Mouse (Mus musculus): ENCODE results near the gene Vwa3a. TPM values are rescaled to one million over a fixed set of nuclear protein-coding genes. Genes with fewer than 3 reads are reported as not detected.
A peak's percentile ranks its signal among the peaks of the same experiment; 100 is the strongest.

The Vwa3a gene
- total RNA-seq, 2 experiments from 2014 or later = 14.8 to 17.6 TPM

DNA sequence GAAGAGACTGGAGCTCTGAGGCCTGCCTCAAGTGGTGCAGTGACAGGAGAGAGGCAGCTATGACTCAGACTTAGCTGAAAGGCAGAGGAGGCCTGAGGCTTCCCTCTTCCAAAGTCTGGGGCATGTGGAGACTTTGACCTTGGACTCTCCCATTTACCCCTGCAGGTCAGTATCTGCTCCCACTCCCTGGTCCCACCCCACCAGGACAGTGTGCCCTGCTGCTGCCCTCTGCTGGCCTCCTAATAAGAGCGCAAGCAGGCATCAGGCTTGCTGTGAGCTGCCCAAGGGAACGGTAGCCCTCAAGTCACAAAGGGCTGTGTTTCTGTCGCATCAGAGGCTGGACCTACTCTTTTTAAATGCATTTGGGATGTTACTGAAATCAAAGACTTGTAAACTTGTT is 87.3 kb downstream of the Vwa3a start:
- intact Hi-C loops (cut with DNase I) = loop anchor here (10.0 kb wide), 1 partner anchor 192 kb away; the partner anchor contains the start of gene Uqcrc2
- DNase-seq (ENCODE audit: extremely low spot score in 1 of 2, low spot score in 2 of 2) = peak in 1 of 2 experiments; percentile 67

DNA sequence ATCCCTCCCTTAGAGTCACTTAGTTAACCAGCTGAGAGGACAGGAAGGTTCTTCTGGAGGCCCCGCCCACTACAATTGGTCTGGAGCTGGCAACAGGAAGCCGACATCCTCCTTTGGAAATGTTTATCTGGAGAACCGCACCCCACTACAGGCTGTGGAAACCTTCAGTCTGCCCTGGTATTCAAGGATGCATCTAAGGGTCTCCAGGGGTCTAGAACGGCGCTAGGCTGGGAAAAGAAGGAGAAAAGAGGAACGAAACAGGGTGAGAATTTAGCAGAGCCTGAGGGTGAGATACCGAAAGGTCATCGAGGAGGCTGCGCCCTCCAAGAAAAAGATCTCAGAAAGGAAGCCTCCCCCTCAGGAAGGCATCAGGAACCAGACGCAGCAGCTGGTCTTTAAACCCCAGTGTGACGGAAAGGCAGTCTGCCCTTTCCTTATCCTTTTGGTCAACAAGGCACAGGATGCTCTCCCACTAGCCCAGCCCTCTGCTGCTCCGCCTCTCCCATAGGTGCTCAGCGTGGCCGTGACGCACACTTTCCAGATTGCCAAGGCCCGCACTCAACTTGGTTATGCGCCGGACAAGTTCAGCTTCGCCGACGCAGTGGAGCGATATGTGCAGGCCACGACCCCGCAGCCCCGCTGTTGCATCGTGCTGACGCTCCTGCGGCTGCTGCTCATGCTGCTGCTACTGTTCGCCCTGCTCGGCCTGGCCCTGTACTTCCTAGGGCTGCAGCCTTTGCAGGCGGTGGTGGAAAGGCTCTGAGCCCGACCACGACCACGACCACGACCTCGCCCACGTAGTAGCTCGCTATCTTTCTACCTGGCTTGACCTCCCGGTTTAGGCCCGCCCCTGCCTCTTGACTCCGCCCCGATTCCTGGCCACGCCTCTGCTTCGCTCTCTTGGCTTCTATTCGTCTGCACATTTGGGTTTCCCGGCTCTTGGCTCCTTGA is 91.6 kb downstream of the Vwa3a start:
- peak in 1 of 2 experiments; percentile 83 for DNase-seq (ENCODE audit: extremely low spot score in 1 of 2, low spot score in 2 of 2)

DNA sequence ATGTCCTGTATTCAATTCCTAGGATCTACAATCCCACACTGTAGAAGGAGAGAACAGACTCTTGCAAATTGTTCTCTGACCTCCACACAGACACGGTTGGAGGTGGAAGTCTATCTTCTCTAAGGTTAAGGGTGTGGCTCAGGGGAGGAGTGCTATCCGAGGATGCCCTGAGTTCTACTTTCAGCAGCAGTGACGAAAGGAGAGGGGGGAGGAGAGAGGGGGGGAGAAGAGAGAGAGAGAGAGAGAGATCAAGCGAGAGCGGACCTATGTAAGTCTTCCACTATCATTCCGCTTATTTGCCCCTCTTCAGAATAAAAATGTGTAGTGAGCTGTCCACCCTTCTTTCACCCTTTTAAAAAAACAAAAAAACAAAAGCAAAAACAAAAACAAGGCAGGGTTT is 95.3 kb downstream of the Vwa3a start:
- no peak for DNase-seq (ENCODE audit: extremely low spot score in 1 of 2, low spot score in 2 of 2)
- intact Hi-C loops (cut with DNase I) = loop anchor here (2.0 to 10.0 kb wide), 2 partner anchors 82 to 290 kb away; partner anchors contain the start of gene Polr3e

More for the DNA sequence above, 91.6 kb downstream of the Vwa3a start:
- intact Hi-C loops (cut with DNase I) = loop anchor here (10.0 kb wide), 1 partner anchor 294 kb away; no protein-coding TSS in a partner anchor

DNA sequence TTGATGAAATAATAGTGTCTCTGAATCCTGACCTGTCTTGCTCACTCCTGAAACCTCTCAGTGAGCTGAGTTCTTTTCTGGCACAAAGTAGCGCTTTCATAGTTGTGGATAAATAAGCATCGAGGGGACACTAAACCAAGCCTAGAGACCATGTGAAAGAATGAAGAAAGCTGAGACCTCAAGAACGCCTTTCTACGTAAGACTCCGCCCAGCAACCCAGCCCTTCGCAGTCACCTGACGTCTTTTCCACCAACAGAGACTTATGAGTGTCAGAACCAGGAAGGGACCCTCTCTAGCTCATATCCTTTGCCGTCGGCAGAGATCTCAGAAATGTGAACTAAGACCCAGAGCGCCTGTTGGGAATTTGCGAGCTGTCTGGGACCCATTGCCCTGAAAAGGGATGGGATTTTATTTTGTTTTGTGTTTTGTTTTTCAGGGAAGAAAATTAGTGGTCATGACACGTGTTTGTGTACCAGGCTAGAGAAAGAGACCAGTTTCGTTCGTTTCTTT is 95.8 kb downstream of the Vwa3a start:
- intact Hi-C loops (cut with DNase I) = loop anchor here (2.0 to 10.0 kb wide), 2 partner anchors 82 to 290 kb away; partner anchors contain the start of gene Polr3e
- DNase-seq (ENCODE audit: extremely low spot score in 1 of 2, low spot score in 2 of 2) = peak; percentile 67 to 76

DNA sequence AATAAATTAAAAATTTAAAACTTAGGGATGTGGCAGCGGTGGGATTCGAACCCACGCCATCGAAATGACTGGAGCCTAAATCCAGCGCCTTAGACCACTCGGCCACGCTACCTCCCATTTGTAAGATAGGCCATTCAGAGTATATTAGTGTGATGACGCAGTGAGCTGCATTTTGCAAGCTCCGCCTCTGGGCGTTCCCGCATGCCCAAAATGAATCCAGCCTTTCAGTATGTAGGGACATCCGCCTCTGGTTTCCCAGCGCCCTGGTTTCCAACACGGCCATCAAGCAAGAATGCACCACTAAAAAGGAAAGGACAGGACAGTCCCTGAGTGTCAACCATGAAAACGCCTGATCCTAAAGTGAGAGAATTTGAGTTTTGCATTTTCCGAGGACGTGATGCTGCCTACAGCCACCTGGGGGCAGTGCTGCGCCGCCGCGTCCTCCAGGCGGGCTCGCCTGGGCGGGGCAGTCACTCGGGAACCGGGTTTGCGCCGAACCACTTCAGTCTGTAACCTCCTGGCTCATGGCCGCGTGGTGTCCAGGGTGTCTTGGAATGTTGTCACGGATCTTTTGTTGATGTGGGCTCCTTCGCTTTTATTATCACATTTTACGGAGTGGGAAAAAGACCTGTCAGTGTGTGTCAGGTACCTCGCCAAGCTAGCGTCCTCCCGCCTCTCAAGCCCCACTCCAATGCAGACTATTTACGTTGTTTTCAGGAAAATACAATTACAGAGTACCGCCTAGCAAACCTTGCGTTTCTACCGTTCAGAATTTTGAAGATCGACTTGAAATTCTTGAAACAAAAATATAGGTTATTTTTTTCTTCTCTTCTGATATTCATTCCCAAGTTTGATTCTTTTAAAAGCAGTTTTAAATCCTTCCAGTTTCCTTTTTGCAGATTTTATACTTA is 96.6 kb downstream of the Vwa3a start:
- intact Hi-C loops (cut with DNase I) = loop anchor here (2.0 to 10.0 kb wide), 2 partner anchors 81 to 289 kb away; partner anchors contain the start of gene Polr3e
- DNase-seq (ENCODE audit: extremely low spot score in 1 of 2, low spot score in 2 of 2) = peak; percentile 91 to 92

DNA sequence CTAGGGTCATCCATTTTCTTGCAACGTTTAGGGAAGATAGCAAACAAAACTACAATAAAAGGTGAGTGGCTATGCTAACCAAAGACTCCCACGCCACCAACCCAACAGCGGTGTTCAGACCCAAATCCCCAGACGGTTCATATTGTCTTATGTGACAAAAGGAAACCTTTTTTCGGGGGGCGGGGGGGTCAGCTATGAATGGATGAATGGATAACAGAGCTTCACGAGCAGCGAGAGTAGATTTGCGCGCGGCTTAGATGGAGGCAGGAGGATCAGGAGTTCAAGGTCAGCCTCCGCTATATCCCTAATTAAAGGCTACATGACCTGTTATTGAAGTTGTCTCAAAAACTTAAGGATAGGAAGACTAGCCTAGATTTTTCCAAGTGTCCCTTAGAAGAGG is 97.2 kb downstream of the Vwa3a start:
- intact Hi-C loops (cut with DNase I) = loop anchor here (10.0 kb wide), 1 partner anchor 288 kb away; no protein-coding TSS in a partner anchor
- no peak for DNase-seq (ENCODE audit: extremely low spot score in 1 of 2, low spot score in 2 of 2)

DNA sequence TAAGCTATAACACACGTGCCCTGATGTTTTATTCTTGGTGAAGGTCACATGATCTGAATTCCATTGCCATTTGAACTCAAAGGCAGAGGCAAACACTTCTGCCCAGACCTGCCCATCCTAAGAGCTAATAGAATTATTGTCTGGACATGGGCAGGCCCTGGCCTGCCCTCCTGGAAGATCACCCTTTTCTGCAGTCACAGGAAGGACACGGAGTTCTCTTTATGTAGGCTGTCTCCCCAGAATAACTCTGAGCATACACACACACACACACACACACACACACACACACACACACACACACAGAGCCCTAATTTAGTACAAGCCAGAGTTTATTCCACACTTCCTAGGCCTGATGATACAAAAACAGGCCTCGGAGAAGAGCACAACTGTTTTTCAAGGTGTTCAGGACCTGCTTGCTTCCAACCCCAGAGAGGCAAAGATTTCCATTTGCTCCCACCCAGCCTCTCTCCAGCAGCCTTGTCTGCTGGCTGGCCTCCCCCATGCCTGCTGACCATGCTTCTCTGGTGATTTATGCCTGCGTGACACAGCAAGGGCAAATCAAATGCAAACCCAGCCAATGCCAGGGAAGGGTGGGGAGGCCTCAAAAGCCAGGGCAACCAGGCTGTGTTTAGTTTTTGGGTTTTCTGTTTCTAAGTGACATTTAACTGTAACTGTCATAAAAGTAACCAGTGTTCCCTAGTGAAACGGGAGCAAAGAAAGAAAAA is 99.5 kb downstream of the Vwa3a start:
- DNase-seq (ENCODE audit: extremely low spot score in 1 of 2, low spot score in 2 of 2) = no peak
- intact Hi-C loops (cut with DNase I) = loop anchor here (10.0 kb wide), 1 partner anchor 286 kb away; no protein-coding TSS in a partner anchor

DNA sequence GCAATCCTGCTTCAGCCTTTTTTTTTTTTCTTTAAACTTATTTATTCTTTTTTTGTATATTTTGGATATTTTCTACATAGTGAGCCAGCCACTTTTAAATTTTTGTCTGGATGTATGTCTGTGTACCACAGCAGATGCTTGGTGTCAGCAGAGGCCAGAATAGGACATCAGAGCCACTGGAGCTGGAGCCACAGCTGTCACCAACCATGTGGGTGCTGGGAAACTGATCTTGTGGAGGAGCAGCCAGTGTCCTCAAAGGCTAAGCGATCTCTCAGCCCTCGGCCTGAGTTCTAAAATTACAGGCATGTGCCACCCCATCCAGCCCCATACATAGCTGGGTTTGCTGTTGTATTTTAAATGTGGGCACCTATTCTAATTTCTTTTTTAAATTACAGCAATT is 100.7 kb downstream of the Vwa3a start:
- intact Hi-C loops (cut with DNase I) = loop anchor here (5.0 to 10.0 kb wide), 2 partner anchors 43 to 285 kb away; no protein-coding TSS in a partner anchor
- no peak for DNase-seq (ENCODE audit: extremely low spot score in 1 of 2, low spot score in 2 of 2)

DNA sequence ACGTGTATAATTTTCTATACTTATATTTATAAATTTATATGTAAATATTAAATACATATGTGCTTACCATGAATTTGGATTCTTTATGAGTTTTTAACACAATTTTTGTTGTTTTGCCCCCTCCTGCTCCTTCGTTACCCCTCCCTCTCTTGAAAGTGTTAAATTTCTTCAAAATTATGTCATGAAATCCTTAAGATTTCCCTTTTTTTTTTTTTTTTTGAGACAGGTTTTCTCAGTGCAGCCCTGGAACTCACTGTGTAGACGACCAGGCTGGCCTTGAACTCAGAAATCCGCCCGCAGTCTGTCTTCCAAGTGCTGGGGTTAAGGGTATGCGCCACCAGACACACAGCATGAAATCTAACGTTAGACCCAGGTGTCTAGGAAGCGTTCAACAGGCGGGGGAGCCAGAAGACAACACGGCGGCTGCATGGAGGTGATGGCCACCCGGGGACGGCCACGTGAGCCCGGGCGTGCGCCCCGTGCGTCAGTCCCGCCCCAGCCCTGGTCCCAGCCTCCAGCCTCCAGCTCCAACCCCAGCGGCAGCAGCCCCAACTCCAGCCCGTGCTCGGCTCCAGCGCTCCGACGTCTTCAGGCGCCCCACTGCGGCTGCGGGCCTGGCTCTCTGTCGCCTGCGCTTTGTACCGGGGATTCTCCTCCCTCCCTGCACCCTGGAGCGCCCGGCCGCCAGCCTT is 103.4 kb downstream of the Vwa3a start, which contains the start of gene Eef2k:
TSS of gene Eef2k (plus strand) at position 487 of the 692 bp plus-strand sequence.
- peak; percentile 81 to 93 for DNase-seq (ENCODE audit: extremely low spot score in 1 of 2, low spot score in 2 of 2)
- intact Hi-C loops (cut with DNase I) = loop anchor here (2.0 to 5.0 kb wide), 2 partner anchors 40 to 74 kb away; partner anchors contain the start of gene Polr3e

DNA sequence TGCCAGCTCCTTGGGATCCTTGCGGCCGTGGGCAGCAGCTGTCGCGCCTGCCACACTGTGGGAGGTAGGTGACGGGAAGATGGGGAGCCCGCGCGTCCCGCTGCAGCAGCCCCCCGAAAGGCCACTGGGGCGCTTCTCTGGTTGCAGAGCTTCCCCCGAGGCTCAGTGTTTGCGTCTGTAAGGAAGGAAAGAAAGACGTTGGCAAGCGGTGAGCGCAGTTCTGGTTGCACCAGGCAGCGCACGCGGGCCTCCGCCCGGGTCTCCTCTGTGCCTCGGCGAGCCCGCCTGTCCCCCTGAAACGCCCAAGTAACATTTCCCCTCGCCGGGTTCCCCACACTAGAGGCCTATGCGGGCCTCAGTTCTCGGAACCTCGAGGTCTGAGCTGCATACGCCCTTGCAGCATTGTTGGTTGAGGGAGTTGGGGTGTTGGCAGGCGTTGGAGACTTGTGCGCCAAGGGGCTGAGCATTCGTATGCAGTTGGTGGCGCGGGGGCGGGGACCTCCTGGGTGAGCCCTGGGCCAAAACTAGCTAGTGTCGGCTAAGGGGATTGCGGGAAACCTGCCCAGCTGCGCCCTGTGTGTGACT is 104.0 kb downstream of the Vwa3a start:
- DNase-seq (ENCODE audit: extremely low spot score in 1 of 2, low spot score in 2 of 2) = peak; percentile 87 to 93
- intact Hi-C loops (cut with DNase I) = loop anchor here (2.0 to 5.0 kb wide), 2 partner anchors 39 to 74 kb away; partner anchors contain the start of gene Polr3e

DNA sequence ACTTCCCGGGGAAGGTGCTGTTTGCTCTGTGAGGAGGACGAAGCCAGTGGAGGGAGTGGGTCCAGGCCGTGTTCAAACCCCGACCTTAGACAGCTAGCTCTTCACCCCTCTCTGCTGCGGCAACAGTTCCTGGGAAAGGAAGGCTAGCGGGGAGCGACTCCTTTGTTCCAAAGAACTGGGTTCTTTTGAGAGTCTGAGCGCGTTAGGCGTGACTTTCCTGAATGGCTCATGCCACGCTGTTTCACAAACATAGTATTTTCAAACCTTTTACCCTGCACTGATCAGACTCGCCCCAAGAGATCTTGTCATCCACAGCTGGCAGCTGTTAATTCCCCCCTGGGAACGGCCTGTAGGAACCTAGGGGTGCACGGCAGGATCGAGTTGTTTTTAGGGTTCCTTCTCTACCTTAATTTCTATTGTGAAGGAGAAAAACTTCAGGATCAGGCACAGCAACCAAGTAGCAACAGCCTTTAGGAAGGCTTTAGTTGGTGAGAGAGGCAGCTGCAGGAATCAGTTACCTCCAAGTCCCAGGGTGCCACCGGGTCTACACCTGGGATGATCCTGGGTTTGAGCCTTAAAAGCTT is 104.8 kb downstream of the Vwa3a start:
- no peak for DNase-seq (ENCODE audit: extremely low spot score in 1 of 2, low spot score in 2 of 2)

DNA sequence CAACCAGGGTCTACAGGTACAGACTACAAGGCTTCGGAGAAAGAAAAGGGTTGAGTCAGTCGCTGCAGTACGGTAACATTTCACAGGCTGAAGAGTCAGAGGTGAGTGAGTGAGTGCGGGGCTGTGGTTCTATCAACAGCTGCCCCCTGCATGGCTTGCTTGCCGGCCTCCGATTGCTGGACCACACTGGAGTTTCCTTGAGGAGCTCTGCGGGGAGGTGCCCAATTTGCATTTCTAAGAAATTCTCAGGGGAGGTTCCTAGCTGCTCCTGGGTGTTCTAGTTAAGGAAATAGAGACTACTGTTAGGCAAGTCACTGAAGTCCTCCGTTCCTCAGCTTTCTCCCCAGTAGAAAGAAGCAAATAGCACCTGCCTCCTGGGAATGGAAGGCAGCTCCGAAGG is 105.6 kb downstream of the Vwa3a start:
- intact Hi-C loops (cut with DNase I) = loop anchor here (5.0 kb wide), 1 partner anchor 38 kb away; no protein-coding TSS in a partner anchor
- DNase-seq (ENCODE audit: extremely low spot score in 1 of 2, low spot score in 2 of 2) = no peak

More for the DNA sequence above, 104.8 kb downstream of the Vwa3a start:
- intact Hi-C loops (cut with DNase I) = loop anchor here (2.0 to 5.0 kb wide), 2 partner anchors 38 to 73 kb away; partner anchors contain the start of gene Polr3e

DNA sequence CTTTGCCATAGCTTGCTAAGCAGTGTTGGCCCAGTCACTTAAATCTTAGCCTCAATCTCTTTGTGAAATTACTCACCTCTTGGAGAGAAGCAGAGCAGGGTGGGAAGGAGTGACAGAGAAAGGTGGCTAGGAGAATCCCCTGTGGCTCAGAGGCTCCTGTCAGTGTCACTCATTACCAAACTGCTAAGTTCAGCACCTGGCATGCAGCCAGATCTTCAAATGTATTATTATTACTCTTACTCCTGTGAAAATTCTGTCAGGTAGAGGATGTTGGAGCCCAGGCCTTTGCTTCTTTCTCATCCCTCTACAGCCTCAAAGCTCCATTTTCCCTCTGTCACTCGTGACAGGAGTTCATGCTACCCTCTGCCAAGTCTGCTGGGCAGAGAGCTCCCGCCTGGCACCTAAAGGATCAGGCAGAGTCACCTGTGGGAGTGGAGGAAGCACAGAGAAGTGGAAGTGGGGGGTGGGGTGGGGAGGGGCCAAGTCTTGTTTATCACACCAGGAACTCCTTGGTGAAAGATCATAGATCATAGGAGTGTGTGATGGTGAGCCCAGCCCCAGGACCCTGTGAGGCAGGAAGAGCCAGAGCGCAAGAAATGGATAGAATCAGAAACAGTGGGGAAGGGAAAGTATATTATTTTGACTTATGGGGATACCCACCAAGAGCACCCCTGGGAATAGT is 109.9 kb downstream of the Vwa3a start:
- DNase-seq (ENCODE audit: extremely low spot score in 1 of 2, low spot score in 2 of 2) = no peak
- intact Hi-C loops (cut with DNase I) = no loop called here

DNA sequence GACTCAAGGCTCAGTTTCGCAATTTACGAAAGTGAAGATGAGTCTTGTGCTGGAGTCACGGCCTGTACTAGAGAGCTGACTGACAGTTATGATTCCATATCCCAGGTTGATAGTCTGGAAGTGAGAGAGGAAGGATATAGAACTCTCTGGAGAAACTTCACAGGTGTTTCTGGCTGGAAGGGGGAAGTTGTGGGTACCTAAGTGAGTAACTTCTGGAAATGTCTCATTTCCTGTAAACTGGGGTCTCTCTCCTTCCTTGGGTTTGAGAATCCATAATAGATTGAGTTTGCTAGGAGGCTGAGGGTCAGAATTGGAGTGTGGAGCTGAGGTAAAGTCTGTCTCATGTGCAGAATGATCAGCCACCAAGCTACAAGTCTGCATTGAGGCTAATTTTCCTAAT is 111.0 kb downstream of the Vwa3a start:
- intact Hi-C loops (cut with DNase I) = no loop called here

More for the DNA sequence above, 111.0 kb downstream of the Vwa3a start:
- no peak for DNase-seq (ENCODE audit: extremely low spot score in 1 of 2, low spot score in 2 of 2)

Measured in left cerebral cortex, postnatal 10 days (tissue).